Mouse (Mus musculus) NIH3T3 (cell line): ENCODE data around the gene Kcns1.

ENCODE experiments used
- DNase-seq: peaks from one replicate; pipeline ENCODE4 v3.0.0-alpha.2; 2012; ENCODE audit warnings: low read depth

Kcns1 gene

GRCm38 (mm10) chr2:164126533-164126955 lies 44.4 kb downstream of the Kcns1 start:
- DNase-seq, result peak; percentile 79

- no peak for DNase-seq
Measured at GRCm38 (mm10) chr2:164123169-164123766, 47.6 kb downstream of the Kcns1 start.

DNA sequence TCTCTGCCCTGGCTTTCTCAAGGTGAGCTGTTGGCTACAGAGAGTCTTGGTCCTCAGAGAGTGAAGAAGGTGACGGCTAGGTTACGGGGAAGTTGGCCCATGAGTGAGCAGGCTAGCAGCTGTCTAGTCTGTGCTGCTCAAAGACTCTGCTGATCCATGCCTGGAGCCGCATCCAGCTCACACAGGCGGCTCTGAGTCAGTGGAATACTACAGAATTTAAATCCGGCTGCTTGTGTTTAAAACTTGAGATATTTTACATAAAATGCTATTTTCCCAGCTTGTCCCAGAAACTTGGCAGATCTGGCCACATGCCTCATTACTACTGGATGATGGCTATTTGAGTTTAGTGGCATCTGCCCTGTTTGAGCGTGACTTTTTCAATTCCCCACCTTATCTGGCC lies 51.4 kb downstream of the Kcns1 start:
- no peak for DNase-seq

DNA sequence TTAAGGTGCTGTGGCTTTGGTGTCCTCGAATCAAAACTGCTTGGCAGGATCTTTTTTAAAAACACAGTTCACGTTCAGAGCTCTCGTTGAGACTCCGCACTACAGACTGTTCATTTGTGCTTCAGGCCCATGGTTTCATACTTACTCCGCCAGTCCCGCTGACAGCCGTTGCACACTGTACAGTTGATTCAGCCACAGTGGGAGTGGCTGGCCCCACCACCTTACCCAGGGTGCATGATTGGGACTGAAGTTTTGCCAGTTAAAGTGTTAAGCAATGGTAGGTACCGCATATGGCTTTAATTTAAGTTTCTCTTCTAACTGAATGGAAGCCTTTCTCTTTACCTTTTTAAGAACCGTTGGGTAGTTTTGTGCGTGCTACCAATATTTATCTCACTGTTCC lies 55.4 kb downstream of the Kcns1 start:
- DNase-seq, result peak; percentile 68

GRCm38 (mm10) chr2:164114051-164114450 lies 56.9 kb downstream of the Kcns1 start:
- DNase-seq, result no peak
